Mouse (Mus musculus): ENCODE measurements at regions not wholly inside any gene's neighbourhood (a gene's known extent, or its start where the extent isn't known, plus 50 kb on each side); places are given as distances from the start of the nearest gene placed in this dataset.

DNA sequence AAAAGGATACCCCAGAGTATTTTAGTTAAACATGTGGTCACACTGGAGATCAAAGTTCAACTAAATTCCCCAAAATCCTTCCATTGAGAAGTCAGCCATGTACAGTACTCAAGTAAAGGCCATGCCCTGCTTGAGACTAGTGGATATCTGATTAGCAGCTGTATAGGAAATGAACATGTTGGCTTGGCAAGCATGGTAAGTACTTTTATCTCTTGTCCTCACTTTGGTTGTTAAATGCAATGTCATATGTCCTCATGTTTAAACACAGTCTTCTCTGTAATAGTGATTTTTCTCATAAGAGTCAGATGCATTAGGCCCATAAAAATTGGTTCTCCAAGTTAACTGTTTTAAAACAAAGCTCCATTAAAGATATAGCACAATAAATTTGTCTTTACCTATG is 141.1 kb upstream of the Pdgfd start:
- no peak for TF ChIP-seq ZMIZ1 (IDR thresholded peaks at IDR 0.05; ENCODE audit: low read depth, low read length)
- TF ChIP-seq MAX (IDR thresholded peaks at IDR 0.05; ENCODE audit: low read length) = no peak
- TF ChIP-seq NRF1 (IDR thresholded peaks at IDR 0.05; ENCODE audit: low read depth, low read length) = no peak
- no peak for TF ChIP-seq SIN3A (IDR thresholded peaks at IDR 0.05; ENCODE audit: low read length)
- TF ChIP-seq RAD21 (IDR thresholded peaks at IDR 0.05; ENCODE audit: low read depth, low read length) = no peak
- no peak for TF ChIP-seq PAX5 (IDR thresholded peaks at IDR 0.05; ENCODE audit: low read length)
- TF ChIP-seq JUN (IDR thresholded peaks at IDR 0.05; ENCODE audit: insufficient read depth, low read depth, low read length) = no peak
- no peak for TF ChIP-seq HCFC1 (IDR thresholded peaks at IDR 0.05; ENCODE audit: low read depth, low read length)
- no peak for TF ChIP-seq BHLHE40 (IDR thresholded peaks at IDR 0.05; ENCODE audit: low read depth, low read length)
- no peak for TF ChIP-seq MAFK (IDR thresholded peaks at IDR 0.05; ENCODE audit: insufficient replicate concordance, low read length)
- TF ChIP-seq USF1 (IDR thresholded peaks at IDR 0.05; ENCODE audit: low read depth, low read length) = no peak
- TF ChIP-seq ZNF384 (IDR thresholded peaks at IDR 0.05; ENCODE audit: low read depth, low read length) = no peak
- no peak for TF ChIP-seq ETS1 (conservative IDR thresholded peaks at IDR 0.05; ENCODE audit: low read depth, low read length)
- no peak for TF ChIP-seq JUND (conservative IDR thresholded peaks at IDR 0.05; ENCODE audit: low read depth, low read length)
- no peak for TF ChIP-seq MAZ (IDR thresholded peaks at IDR 0.05; ENCODE audit: low read depth, low read length)
- no peak for TF ChIP-seq POLR2AphosphoS2 (IDR thresholded peaks at IDR 0.05; ENCODE audit: low read depth, low read length)
- H3K9me3 ChIP-seq (replicated peaks; ENCODE audit: low read length) = no peaks in the 10 kb centered on the region
- no peak overlapping the region for H3K27ac ChIP-seq (ENCODE audit: insufficient read depth, low read depth)
- dilution Hi-C loops (cut with MboI; ENCODE audit: extremely low pct_ligation_motif_present, extremely low pct_unique_long_range_greater_than_20kb, low sequenced_read_pairs) (no loop called here), in situ Hi-C loops (cut with MboI; ENCODE audit: low pct_ligation_motif_present, low pct_unique_long_range_greater_than_20kb, low sequenced_read_pairs) (no loop called here)
- no peak overlapping the region for H3K9ac ChIP-seq (ENCODE audit: insufficient read depth, low read depth)
- no peaks in the 10 kb centered on the region for H3K79me2 ChIP-seq (replicated peaks; ENCODE audit: control insufficient read depth, extremely low read depth, insufficient read depth, poor library complexity, severe bottlenecking)
- H3K4me1 ChIP-seq (ENCODE audit: control insufficient read depth in 1 of 2, insufficient read depth in 2 of 2) = no peaks in the 10 kb centered on the region
- no peak overlapping the region for H3K4me3 ChIP-seq (replicated peaks in 1 of 3; ENCODE audit: low read depth in 2 of 3, low read length in 2 of 3, poor library complexity in 1 of 3)
- no peaks in the 10 kb centered on the region for H3K36me3 ChIP-seq (replicated peaks in 1 of 2; ENCODE audit: control insufficient read depth in 1 of 2, insufficient read depth in 1 of 2, low read length in 1 of 2)
- DNase-seq (ENCODE audit: extremely low read depth) = no peak
- H3K27me3 ChIP-seq (replicated peaks) = no peaks in the 10 kb centered on the region
- H3K4me2 ChIP-seq (ENCODE audit: insufficient read depth, low read depth, poor library complexity, severe bottlenecking) = no peak overlapping the region

DNA sequence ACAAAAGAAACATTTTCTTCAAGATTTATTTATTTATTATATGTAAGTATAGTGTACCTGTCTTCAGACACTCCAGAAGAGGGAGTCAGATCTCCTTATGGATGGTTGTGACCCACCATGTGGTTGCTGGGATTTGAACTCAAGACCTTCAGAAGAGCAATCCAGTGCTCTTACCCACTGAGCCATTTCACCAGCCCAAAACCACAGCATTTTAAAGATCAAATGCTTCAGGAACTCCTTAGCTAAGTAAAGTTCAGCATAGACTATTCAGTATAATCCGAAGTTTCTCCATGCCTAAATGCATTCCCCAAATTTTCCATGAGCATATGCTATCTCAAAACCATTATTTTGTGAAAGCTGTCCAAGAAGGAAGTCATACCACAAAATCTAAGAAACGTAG is 102.0 kb upstream of the Pdgfd start:
- no peaks in the 10 kb centered on the region for H3K27me3 ChIP-seq (replicated peaks)
- no peak overlapping the region for H3K9ac ChIP-seq (ENCODE audit: insufficient read depth, low read depth)
- no peaks in the 10 kb centered on the region for H3K36me3 ChIP-seq (replicated peaks in 1 of 2; ENCODE audit: control insufficient read depth in 1 of 2, insufficient read depth in 1 of 2, low read length in 1 of 2)
- H3K79me2 ChIP-seq (replicated peaks; ENCODE audit: control insufficient read depth, extremely low read depth, insufficient read depth, poor library complexity, severe bottlenecking) = no peaks in the 10 kb centered on the region
- H3K27ac ChIP-seq (ENCODE audit: insufficient read depth, low read depth) = no peak overlapping the region
- dilution Hi-C loops (cut with MboI; ENCODE audit: extremely low pct_ligation_motif_present, extremely low pct_unique_long_range_greater_than_20kb, low sequenced_read_pairs) (no loop called here), in situ Hi-C loops (cut with MboI; ENCODE audit: low pct_ligation_motif_present, low pct_unique_long_range_greater_than_20kb, low sequenced_read_pairs) (no loop called here)
- TF ChIP-seq GABPA (IDR thresholded peaks at IDR 0.05; ENCODE audit: insufficient replicate concordance, low read depth, low read length) = no peak
- no peak for TF ChIP-seq ELF1 (IDR thresholded peaks at IDR 0.05; ENCODE audit: low read depth, low read length)
- TF ChIP-seq TBP (conservative IDR thresholded peaks at IDR 0.05; ENCODE audit: low read depth, low read length) = peak; percentile 88
- no peak overlapping the region for H3K4me3 ChIP-seq (replicated peaks in 1 of 3; ENCODE audit: low read depth in 2 of 3, low read length in 2 of 3, poor library complexity in 1 of 3)
- no peaks in the 10 kb centered on the region for H3K9me3 ChIP-seq (replicated peaks; ENCODE audit: low read length)
- DNase-seq (ENCODE audit: extremely low read depth) = no peak
- H3K4me2 ChIP-seq (ENCODE audit: insufficient read depth, low read depth, poor library complexity, severe bottlenecking) = no peak overlapping the region
- peaks cover 2 to 12% of the 10 kb centered on the region in 2 experiments; a peak in 3 of 4 replicates for H3K4me1 ChIP-seq (ENCODE audit: control insufficient read depth in 1 of 2, insufficient read depth in 2 of 2)
